Mouse (Mus musculus) limb, embryonic 14.5 days (tissue): ENCODE measurements around the gene Gprin1. TPM values are rescaled to one million over a fixed set of nuclear protein-coding genes. Genes with fewer than 3 reads are reported as not detected.
A peak's percentile ranks its signal among the peaks of the same experiment; 100 is the strongest.
"Not testable (repeated sequence)": the region's sequence is repeated elsewhere in the genome, so short reads cannot be mapped to it uniquely, and the experiment has no call there.

Experiments used
- ATAC-seq: fragments of 200-750 bp; cut with Nextera tagmentation; 2 replicates; pipeline ENCODE4 v1.8.0; 2017; ENCODE audit warnings: low read depth, moderate number of reproducible peaks, moderate TSS enrichment; ENCODE audit not compliant: low FRiP score
- DNase-seq: peaks from one replicate; pipeline ENCODE4 v3.0.0-alpha.2; 2015; ENCODE audit warnings: low spot score
- H3K27ac ChIP-seq: fragments of 300-500 bp; sonication (generic); replicated peaks from 2 replicates; pipeline ENCODE4 v1.5.1; 2014; ENCODE audit warnings: low read depth, mild to moderate bottlenecking, low read length, moderate library complexity, mixed read lengths
- H3K27me3 ChIP-seq: fragments of 300-500 bp; sonication (generic); 2 replicates; pipeline ENCODE4 v1.6.1; 2014; ENCODE audit warnings: low read length, mixed read lengths; ENCODE audit not compliant: control insufficient read depth, insufficient read depth
- H3K36me3 ChIP-seq: fragments of 300-500 bp; sonication (generic); 2 replicates; pipeline ENCODE4 v1.6.1; 2014; ENCODE audit warnings: mild to moderate bottlenecking, low read length, moderate library complexity, mixed read lengths; ENCODE audit not compliant: control insufficient read depth, insufficient read depth
- H3K4me1 ChIP-seq: fragments of 300-500 bp; sonication (generic); 2 replicates; pipeline ENCODE4 v1.6.1; 2014; ENCODE audit warnings: antibody characterized with exemption, low read length, mixed read lengths; ENCODE audit not compliant: control insufficient read depth, insufficient read depth
- H3K4me2 ChIP-seq: fragments of 300-500 bp; sonication (generic); replicated peaks from 2 replicates; pipeline ENCODE4 v1.6.1; 2014; ENCODE audit warnings: low read depth, mild to moderate bottlenecking, low read length, moderate library complexity; ENCODE audit not compliant: severe bottlenecking
- H3K4me3 ChIP-seq: fragments of 300-500 bp; sonication (generic); replicated peaks from 2 replicates; pipeline ENCODE4 v1.5.1; 2014; ENCODE audit warnings: low read length
- H3K9ac ChIP-seq: fragments of 300-500 bp; sonication (generic); 2 replicates; pipeline ENCODE4 v1.6.1; 2014; ENCODE audit warnings: mild to moderate bottlenecking, low read depth, low read length, moderate library complexity; ENCODE audit not compliant: severe bottlenecking
- H3K9me3 ChIP-seq: fragments of 300-500 bp; sonication (generic); 2 replicates; pipeline ENCODE4 v1.6.1; 2016; ENCODE audit warnings: low read length; ENCODE audit not compliant: control insufficient read depth
- POLR2A ChIP-seq: fragments of 200-500 bp; IDR thresholded peaks from 2 replicates; pipeline ENCODE4 v1.8.0; 2012; ENCODE audit warnings: inconsistent platforms, mild to moderate bottlenecking, moderate library complexity, borderline replicate concordance; ENCODE audit not compliant: insufficient read depth, insufficient read length; ENCODE audit errors: extremely low read depth
- WGBS: fragments of 180-500 bp; shearing (Covaris S2); extraction: QIAGEN DNeasy Blood & Tissue Kit; methylation state at CpG from one replicate; pipeline ENCODE4 v1.1.7; 2014; 5-methylcytosine and 5-hydroxymethylcytosine counted together
- polyA plus RNA-seq, 2 experiments: library from polyadenylated mRNA; depleted of rRNA in 1 of 2; stranded (reverse) in 1 of 2; unstranded in 1 of 2; fragments of >200 nt; fragmentation: Nextera tagmentation in 1 of 2; extraction: Ambion mirVana in 1 of 2; gene quantifications; 2 replicates each; pipeline versions ENCODE4 v1.2.1 to v1.2.3; 2012 to 2014

Gprin1 gene
- polyA plus RNA-seq, 2 experiments: 0.67 to 0.87 TPM

GRCm38 (mm10) chr13:54794002-54794577, 44.4 kb upstream of the Gprin1 start:
- Histone ChIP-seq H3K36me3 (no peaks in the 10 kb centered on the region), H3K27me3 (peaks cover 26% of the 10 kb centered on the region; the same call in 1 of the 2 replicates), H3K9ac (no peak overlapping the region), H3K4me1 (peaks cover 9% of the 10 kb centered on the region; the same call in 1 of the 2 replicates), H3K9me3 (no peaks in the 10 kb centered on the region), H3K4me3 (no peak overlapping the region), H3K27ac (no peak overlapping the region), H3K4me2 (no peak overlapping the region)
- no peak for ATAC-seq
- 70% methylated on average over 15 of the region's 16 CpGs for WGBS
- no peak for TF ChIP-seq POLR2A
- DNase-seq: no peak

DNA sequence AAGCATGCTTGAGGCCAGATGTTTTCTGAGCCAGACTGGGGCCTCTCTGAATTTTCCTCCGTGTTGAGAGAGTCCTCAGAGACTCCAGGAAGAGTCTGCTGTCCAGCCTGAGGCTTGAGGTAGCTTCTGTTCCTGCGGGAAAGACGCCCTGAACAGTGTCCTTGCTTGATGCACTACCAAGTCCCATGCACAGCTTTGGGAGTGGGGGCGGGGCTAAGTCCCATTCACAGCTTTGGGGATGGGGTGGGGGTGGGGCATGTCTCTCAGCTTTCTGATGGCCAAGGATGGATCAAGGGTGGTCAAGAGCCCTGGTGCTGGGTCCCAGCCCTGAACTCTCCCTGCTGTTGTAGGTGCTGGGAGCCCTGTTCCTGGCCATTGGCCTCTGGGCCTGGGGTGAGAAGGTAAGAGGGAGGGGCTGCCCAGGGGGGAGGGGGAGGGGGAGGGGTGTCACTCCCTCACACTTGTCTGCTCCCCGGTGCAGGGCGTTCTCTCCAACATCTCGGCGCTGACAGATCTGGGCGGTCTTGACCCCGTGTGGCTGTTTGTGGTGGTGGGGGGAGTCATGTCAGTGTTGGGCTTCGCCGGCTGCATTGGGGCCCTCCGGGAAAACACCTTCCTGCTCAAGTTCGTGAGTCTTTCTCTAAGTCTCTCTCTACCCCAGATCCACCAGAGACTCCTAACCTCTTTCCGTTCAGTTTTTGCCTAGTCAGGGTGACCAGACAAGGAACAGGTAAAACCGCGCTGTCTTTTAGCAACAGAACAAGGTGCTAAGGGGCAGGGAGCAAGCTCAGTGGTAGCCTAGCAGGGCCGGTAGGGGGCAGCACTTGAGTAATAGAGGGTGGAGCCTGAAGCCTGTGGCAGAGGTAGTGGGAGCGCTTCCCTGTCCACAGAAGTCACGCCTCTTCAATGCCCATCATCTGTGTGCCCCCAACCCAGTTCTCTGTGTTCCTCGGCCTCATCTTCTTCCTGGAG, 42.9 kb upstream of the Gprin1 start:
- Histone ChIP-seq H3K4me1 (peaks cover 11% of the 10 kb centered on the region; the same call in 1 of the 2 replicates), H3K4me2 (no peak overlapping the region), H3K4me3 (no peak overlapping the region), H3K9ac (no peak overlapping the region), H3K27ac (no peak overlapping the region), H3K36me3 (no peaks in the 10 kb centered on the region), H3K9me3 (no peaks in the 10 kb centered on the region), H3K27me3 (peaks cover 26% of the 10 kb centered on the region; the same call in 1 of the 2 replicates)
- ATAC-seq (no peak), DNase-seq (no peak)
- 15% methylated on average over 21 of the region's 21 CpGs for WGBS
- no peak for TF ChIP-seq POLR2A

DNA sequence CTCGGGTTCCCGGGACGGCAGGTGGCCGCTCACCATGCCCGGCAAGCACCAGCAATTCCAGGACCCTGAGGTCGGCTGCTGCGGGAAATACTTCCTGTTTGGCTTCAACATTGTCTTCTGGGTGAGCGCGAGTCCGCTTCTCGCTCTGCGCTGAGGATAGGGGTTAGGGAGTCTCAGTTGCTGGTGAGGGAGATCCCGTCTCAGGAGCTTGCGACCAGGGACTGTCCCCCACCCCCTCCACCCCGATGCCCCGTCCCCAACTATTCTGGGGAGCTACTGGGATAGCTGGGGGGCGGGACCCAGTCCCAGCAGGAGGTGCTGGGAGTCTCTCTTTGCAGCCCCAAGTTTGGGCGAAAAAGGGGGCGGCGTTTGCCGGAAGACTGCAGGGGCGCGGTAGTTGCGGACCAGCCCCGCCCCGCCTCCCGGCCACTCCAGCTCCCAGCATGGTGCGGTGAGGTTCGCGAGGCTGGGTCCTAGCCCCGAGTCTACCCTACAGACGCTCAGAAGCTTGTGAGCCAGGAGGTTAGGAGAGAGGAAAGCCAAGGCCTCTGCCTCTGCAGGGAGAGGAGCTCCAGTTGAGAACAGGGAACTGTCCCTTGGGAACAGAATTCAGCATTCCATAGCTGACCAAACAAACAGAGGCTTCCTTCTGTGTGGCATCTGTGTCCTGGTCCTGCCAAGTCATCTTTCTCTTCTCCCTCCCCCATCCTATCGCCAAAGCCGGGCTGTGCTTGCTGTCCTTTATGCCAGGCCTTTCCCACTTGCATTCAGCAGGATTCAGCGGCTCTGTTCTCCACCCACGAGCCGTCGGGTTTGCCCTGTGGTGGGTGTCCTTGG, 40.1 kb upstream of the Gprin1 start:
- no peak for TF ChIP-seq POLR2A
- Histone ChIP-seq H3K27ac (no peak overlapping the region), H3K4me1 (peaks cover 11% of the 10 kb centered on the region; the same call in 1 of the 2 replicates), H3K9ac (peak overlapping the region; percentile 28), H3K36me3 (no peaks in the 10 kb centered on the region), H3K27me3 (peaks cover 26% of the 10 kb centered on the region; the same call in 1 of the 2 replicates), H3K9me3 (no peaks in the 10 kb centered on the region), H3K4me2 (peak overlapping the region; percentile 98), H3K4me3 (peak overlapping the region; percentile 52)
- ATAC-seq: peak; percentile 28; the same call in 1 of the 2 replicates
- DNase-seq: no peak
- WGBS: 2% methylated on average over 34 of the region's 38 CpGs

GRCm38 (mm10) chr13:54788740-54789560, 39.3 kb upstream of the Gprin1 start, which contains the start of gene Tspan17:
TSS of gene Tspan17 (plus strand) at chr13:54789377.
- no peaks in the 10 kb centered on the region for H3K36me3 ChIP-seq
- no peaks in the 10 kb centered on the region for H3K9me3 ChIP-seq
- peaks cover 11% of the 10 kb centered on the region; the same call in 1 of the 2 replicates for H3K4me1 ChIP-seq
- ATAC-seq (peak; percentile 85), DNase-seq (peak; percentile 89)
- no peak within 1 kb of the TSS for H3K27ac ChIP-seq
- WGBS: 3% methylated on average over 35 of the region's 49 CpGs
- H3K27me3 ChIP-seq: peaks cover 26% of the 10 kb centered on the region; the same call in 1 of the 2 replicates
- no peak for TF ChIP-seq POLR2A
- H3K4me2 ChIP-seq: peak within 1 kb of the TSS; percentile 98
- H3K9ac ChIP-seq: peak within 1 kb of the TSS; percentile 28
- H3K4me3 ChIP-seq: peak within 1 kb of the TSS; percentile 52

- not testable (repeated sequence) for H3K27ac ChIP-seq, DNase-seq, H3K4me3 ChIP-seq, H3K9ac ChIP-seq, H3K4me2 ChIP-seq, ATAC-seq, H3K9me3 ChIP-seq, H3K36me3 ChIP-seq
- WGBS: 42% methylated on average over 2 of the region's 2 CpGs
- H3K27me3 ChIP-seq: peaks cover 26% of the 10 kb centered on the region; the same call in 1 of the 2 replicates
- H3K4me1 ChIP-seq: peaks cover 11% of the 10 kb centered on the region; the same call in 1 of the 2 replicates
Observed at GRCm38 (mm10) chr13:54787591-54787990, 37.9 kb upstream of the Gprin1 start.
